Mouse (Mus musculus) lung, postnatal 0 days (tissue): ENCODE measurements around the gene Paqr5. TPM values are rescaled to one million over a fixed set of nuclear protein-coding genes. Genes with fewer than 3 reads are reported as not detected.

Source experiments
- ATAC-seq: fragments of 200-750 bp; cut with Nextera tagmentation; 2 replicates; pipeline ENCODE4 v1.8.0; 2017; ENCODE audit warnings: moderate library complexity
- DNase-seq: peaks from one replicate; pipeline ENCODE4 v3.0.0-alpha.2; 2016; ENCODE audit warnings: low spot score
- H3K27ac ChIP-seq: fragments of 300-500 bp; sonication (generic); 2 replicates; pipeline ENCODE4 v1.5.1; 2014; ENCODE audit warnings: antibody characterized with exemption, mild to moderate bottlenecking, low read length, mixed read lengths
- H3K27me3 ChIP-seq: fragments of 300-500 bp; sonication (generic); replicated peaks from 2 replicates; pipeline ENCODE4 v1.6.1; 2014; ENCODE audit warnings: low read length, mixed read lengths; ENCODE audit not compliant: insufficient read depth
- H3K36me3 ChIP-seq: fragments of 300-500 bp; sonication (generic); 2 replicates; pipeline ENCODE4 v1.6.1; 2014; ENCODE audit warnings: low read length, mixed read lengths; ENCODE audit not compliant: insufficient read depth
- H3K4me1 ChIP-seq: fragments of 300-500 bp; sonication (generic); 2 replicates; pipeline ENCODE4 v1.6.1; 2014; ENCODE audit warnings: antibody characterized with exemption, low read depth, low read length, mixed read lengths; ENCODE audit not compliant: insufficient read depth
- H3K4me2 ChIP-seq: fragments of 300-500 bp; sonication (generic); replicated peaks from 2 replicates; pipeline ENCODE4 v1.6.1; 2014; ENCODE audit warnings: low read depth, mild to moderate bottlenecking, low read length, moderate library complexity, mixed read lengths
- H3K4me3 ChIP-seq: fragments of 300-500 bp; sonication (generic); 2 replicates; pipeline ENCODE4 v1.5.1; 2014; ENCODE audit warnings: low read depth, low read length
- H3K9ac ChIP-seq: fragments of 300-500 bp; sonication (generic); replicated peaks from 2 replicates; pipeline ENCODE4 v1.6.1; 2014; ENCODE audit warnings: low read depth, mild to moderate bottlenecking
- H3K9me3 ChIP-seq: fragments of 300-500 bp; sonication (generic); 2 replicates; pipeline ENCODE4 v1.6.1; 2016; ENCODE audit warnings: low read length, mixed read lengths
- CTCF ChIP-seq: IDR thresholded peaks from 2 replicates; pipeline ENCODE4 v1.5.1; 2016; ENCODE audit warnings: antibody characterized with exemption, mild to moderate bottlenecking
- EP300 ChIP-seq: IDR thresholded peaks from 2 replicates; pipeline ENCODE4 v1.6.1; 2016; ENCODE audit warnings: antibody characterized with exemption, mild to moderate bottlenecking, control low read depth
- WGBS: fragments of 180-500 bp; shearing (Covaris S2); extraction: QIAGEN DNeasy Blood & Tissue Kit; methylation state at CpG from one replicate; pipeline ENCODE4 v1.1.7; 2014; 5-methylcytosine and 5-hydroxymethylcytosine counted together
- polyA plus RNA-seq: library from polyadenylated mRNA; unstranded; fragments of >200 nt; fragmentation: Nextera tagmentation; extraction: Ambion mirVana; gene quantifications from 2 replicates; pipeline ENCODE4 v1.2.1, GENCODE M21; 2015

Gene Paqr5
- polyA plus RNA-seq, 1 experiment from 2014 or later = 8.7 TPM

DNA sequence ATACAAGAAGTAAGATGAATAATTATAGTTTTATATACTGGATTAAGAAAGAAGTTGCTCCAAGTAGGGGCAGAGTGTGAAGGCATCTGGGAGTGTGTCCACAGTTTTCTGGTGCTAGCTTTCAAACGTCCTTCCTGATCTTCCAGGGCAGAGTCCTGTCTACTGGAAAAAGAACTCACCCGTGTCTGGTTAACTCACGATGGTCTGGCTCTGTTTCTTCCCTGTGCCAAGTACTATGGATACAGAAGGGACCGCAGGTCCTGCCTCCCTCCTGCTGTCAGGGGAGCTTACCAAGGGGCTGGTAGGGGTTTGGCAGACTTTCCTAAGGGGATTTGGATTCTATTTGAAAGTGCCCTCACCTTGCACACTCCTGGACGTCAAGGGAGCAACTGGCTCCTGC, 1.6 kb downstream of the Paqr5 start:
- Histone ChIP-seq H3K27me3 (no peaks in the 10 kb centered on the region; the same call in 1 of the 2 replicates), H3K4me2 (no peak overlapping the region), H3K4me1 (no peaks in the 10 kb centered on the region), H3K9ac (no peak overlapping the region), H3K27ac (no peak overlapping the region), H3K9me3 (no peaks in the 10 kb centered on the region), H3K36me3 (no peaks in the 10 kb centered on the region), H3K4me3 (no peak overlapping the region)
- DNase-seq (no peak), ATAC-seq (no peak)
- TF ChIP-seq EP300 = no peak
- no peak for TF ChIP-seq CTCF
- WGBS = 54% methylated on average over 5 of the region's 5 CpGs

DNA sequence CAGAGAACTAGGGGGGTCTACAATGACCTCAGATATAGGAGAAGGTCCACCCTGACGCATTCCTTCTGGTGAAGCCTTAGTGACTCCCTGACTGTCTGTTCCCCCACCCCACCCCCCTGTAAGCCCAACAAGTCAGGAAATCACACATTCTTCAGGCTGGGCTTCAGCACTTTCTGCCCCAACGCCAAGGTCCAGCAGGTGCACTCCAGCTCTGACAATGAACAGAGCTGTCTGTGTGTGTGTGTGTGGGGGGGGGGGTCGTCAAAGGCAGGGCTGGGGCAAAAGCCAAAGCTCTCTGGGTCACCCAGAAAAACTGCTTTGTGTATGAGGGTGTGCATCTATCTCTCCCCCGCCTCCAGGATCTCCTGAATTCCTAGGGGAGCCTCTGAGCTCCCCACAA, 2.8 kb downstream of the Paqr5 start:
- DNase-seq = no peak
- H3K9me3 ChIP-seq = no peaks in the 10 kb centered on the region
- no peak overlapping the region for H3K9ac ChIP-seq
- no peak overlapping the region for H3K27ac ChIP-seq
- ATAC-seq = no peak
- TF ChIP-seq EP300 (no peak), CTCF (no peak)
- H3K4me3 ChIP-seq = no peak overlapping the region
- H3K27me3 ChIP-seq = no peaks in the 10 kb centered on the region; the same call in 1 of the 2 replicates
- H3K36me3 ChIP-seq = no peaks in the 10 kb centered on the region
- no peaks in the 10 kb centered on the region for H3K4me1 ChIP-seq
- 48% methylated on average over 4 of the region's 4 CpGs for WGBS
- H3K4me2 ChIP-seq = no peak overlapping the region

DNA sequence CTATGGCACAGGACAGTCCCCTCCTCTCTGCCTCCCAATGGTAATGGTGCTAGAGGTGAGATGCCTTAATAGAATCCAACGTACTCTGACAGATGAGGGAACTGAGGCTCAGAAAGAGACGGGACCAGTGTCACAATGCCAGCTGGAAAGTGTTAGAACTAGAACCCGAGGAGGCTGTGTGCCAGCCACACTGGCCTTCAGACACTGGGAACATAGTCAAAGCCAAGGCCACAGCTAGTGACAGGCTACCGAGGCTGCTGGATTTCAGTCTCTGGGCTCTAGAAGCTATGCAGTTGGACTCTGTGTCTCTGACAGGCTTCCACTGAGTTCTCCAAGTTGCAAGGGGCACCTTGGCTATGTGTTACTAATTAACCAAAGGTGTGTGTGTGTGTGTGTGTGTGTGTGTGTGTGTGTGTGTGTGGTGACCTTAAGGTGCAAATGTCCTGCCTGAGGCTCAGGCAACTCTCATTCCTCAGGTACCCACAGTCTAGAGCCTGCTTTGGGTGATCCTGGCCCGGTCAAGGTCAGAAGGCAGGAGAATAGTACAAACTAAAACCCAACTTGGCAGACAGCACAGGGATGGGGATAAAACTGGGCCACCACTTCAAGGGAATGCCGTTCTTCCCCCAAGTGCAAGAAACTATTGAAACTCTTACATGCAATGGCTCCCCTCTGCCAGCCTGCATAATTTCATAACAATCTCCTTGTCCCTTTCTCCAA, 3.5 kb downstream of the Paqr5 start:
- Histone ChIP-seq H3K4me1 (no peaks in the 10 kb centered on the region), H3K4me3 (no peak overlapping the region), H3K36me3 (no peaks in the 10 kb centered on the region), H3K27ac (no peak overlapping the region), H3K27me3 (no peaks in the 10 kb centered on the region; the same call in 1 of the 2 replicates), H3K9me3 (no peaks in the 10 kb centered on the region), H3K4me2 (no peak overlapping the region), H3K9ac (no peak overlapping the region)
- ATAC-seq = no peak
- 64% methylated on average over 6 of the region's 6 CpGs for WGBS
- DNase-seq = no peak
- TF ChIP-seq EP300 = no peak
- no peak for TF ChIP-seq CTCF

DNA sequence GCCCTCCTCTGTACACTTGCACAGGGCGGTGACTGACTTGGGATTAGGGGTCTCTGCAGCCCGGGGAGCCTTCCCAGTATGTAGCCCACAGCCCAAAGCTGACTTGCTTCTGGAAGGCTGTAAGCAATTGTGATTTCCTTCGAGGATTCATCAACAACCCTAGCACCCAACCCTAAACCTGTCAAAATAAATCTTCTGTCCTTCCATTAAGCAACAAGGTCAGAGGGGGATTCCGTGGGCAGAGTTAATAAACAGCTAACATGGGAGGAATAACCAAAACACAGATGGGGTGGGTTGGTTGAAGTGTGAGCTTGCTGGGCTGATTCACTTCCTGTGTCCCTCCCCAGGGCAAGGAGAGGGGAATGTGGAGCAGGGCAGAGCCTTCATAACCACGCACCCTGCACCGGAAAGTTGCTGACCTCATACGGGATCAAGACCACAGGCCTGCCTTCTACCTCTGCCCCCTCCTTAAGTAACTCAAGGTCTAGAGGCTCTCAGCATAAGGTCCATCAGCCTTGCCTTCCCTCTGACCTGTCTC, 5.0 kb downstream of the Paqr5 start:
- ATAC-seq (no peak), DNase-seq (no peak)
- 39% methylated on average over 7 of the region's 7 CpGs for WGBS
- Histone ChIP-seq H3K27me3 (no peaks in the 10 kb centered on the region; the same call in 1 of the 2 replicates), H3K27ac (no peak overlapping the region), H3K9ac (no peak overlapping the region), H3K36me3 (no peaks in the 10 kb centered on the region), H3K4me1 (no peaks in the 10 kb centered on the region), H3K9me3 (no peaks in the 10 kb centered on the region), H3K4me2 (no peak overlapping the region), H3K4me3 (no peak overlapping the region)
- TF ChIP-seq CTCF (no peak), EP300 (no peak)

DNA sequence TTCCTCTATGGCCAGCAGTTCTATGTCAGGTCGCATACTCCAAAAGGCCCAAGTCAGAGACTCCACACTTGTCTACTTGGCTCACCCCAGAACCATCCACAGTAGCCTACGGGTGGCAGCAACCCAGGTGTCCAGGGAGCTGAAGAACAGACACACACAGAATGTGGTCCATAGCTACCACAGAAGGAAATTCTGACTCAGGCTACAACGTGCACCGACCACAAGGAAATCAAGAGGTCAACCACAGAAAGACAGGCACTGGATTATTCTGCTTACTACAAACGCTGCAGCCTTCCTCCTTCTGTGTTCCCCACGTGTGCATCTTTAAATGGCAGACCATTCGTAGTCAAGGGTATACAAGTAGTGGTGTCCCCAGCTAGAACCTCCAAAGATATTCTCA, 6.4 kb downstream of the Paqr5 start:
- TF ChIP-seq CTCF = no peak
- no peak for TF ChIP-seq EP300
- no peaks in the 10 kb centered on the region for H3K36me3 ChIP-seq
- no peaks in the 10 kb centered on the region for H3K4me1 ChIP-seq
- no peak overlapping the region for H3K4me3 ChIP-seq
- ATAC-seq (no peak), DNase-seq (no peak)
- H3K9ac ChIP-seq = no peak overlapping the region
- H3K27me3 ChIP-seq = no peaks in the 10 kb centered on the region
- H3K4me2 ChIP-seq = no peak overlapping the region
- H3K27ac ChIP-seq = no peak overlapping the region
- WGBS = 76% methylated on average over 7 of the region's 7 CpGs
- H3K9me3 ChIP-seq = no peaks in the 10 kb centered on the region

DNA sequence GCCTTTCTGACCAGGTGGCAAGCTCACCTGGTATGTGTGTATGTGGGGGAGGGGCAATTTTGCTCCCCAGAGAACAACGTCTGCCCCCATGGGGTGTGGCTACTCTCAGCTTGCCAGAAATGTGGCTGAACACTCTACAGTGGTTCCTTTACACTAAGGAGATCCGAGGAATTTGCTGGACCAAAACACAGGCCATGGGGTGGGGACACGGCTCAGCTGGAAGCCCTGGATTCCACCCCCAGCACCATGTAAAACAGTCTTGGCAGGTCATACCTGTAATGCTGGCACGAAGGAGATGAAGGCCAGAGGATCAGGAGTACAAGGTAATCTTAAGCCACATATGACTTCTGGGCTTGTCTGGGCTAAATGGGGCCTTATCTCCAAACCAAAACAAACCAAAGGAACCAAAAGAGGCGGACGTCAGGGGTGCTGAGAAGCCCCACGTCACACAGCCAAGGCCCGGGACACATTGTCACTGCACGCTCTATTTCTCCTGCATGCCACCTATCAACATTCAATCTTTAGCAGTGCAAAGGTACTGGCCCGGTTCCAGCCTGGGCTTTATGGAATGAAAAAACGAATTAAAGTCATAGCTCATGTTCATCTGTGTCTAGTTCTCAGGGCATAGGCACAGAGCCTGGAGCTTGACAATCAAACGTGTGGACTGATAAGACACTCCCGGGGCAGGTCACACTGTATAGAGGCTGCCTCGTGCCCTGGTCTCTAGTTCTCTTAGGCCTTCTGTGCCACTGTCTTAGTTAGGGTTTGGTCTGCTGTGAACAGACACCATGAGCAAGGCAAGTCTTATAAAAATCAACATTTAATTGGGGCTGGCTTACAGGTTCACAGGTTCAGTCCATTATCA, 8.2 kb downstream of the Paqr5 start:
- Histone ChIP-seq H3K4me3 (no peak overlapping the region), H3K27me3 (no peaks in the 10 kb centered on the region), H3K9ac (no peak overlapping the region), H3K4me2 (no peak overlapping the region), H3K27ac (peak overlapping the region; percentile 33), H3K9me3 (no peaks in the 10 kb centered on the region), H3K4me1 (no peaks in the 10 kb centered on the region), H3K36me3 (no peaks in the 10 kb centered on the region)
- 34% methylated on average over 14 of the region's 14 CpGs for WGBS
- no peak for TF ChIP-seq CTCF
- TF ChIP-seq EP300 = 0 out of 2 replicates have a peak, but pooled peaks have one; percentile 11
- peak; percentile 75 for ATAC-seq
- peak; percentile 48 for DNase-seq
